In the genomic region with DNA sequence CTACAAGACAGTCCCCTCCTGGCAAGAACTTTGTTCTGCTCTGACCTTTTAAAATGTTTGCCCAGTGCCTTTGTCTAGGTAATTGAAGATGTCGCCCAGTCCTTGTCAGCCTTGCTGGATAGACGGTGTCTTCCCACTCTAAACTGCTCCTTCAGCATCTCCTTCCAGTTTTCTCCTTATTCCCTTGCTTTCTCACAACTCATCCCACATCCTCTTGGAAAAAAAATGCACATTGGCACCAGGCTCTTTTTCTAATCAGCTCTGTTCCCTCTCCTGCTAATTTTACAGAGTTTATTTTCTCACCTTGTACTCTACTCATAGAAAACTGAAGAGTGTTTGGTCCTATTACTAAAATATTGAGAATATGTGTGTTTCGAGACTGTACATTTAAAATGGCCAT, we compare ENCODE assay signal across 22 mouse cellular contexts.
DNase-seq lines count a peak whose midpoint lies in the region; ATAC-seq lines count a peak whose summit lies in the region.
"Had no signal": no experiment of that assay in that cellular context is flagged by ENCODE, and none has a peak within 500 bp of the region (broad histone marks: within the 10 kb centered on the region; RNA-seq: fewer than 3 reads in every experiment).

No protein-coding gene starts in this region.

- ATAC-seq in frontal cortex, adult (ENCODE audit: low TSS enrichment), result peak; percentile 90
- ATAC-seq: forebrain, embryonic 13.5 days; forebrain, embryonic 16.5 days; hindbrain, embryonic 16.5 days; intestine, embryonic 15.5 days; Patski had no signal

- intact Hi-C loops in left cerebral cortex, postnatal 4 days (cut with DNase I), result no loop called here

- no peak for DNase-seq in frontal cortex, postnatal 10 days (ENCODE audit: low spot score in 2 of 2)
- DNase-seq in left cerebral cortex, adult 9 months (ENCODE audit: low spot score in 2 of 2), result peak; percentile 15 to 47
- no peak for DNase-seq in left cerebral cortex, postnatal 4 days
- peak; percentile 74 for DNase-seq in brain, adult 2 months (ENCODE audit: low read depth, low spot score)
- no peak for DNase-seq in gastrocnemius, postnatal 10 days
- DNase-seq: adrenal gland, postnatal 10 days; adrenal gland, postnatal 36 days; cerebellum, adult 11 months; cerebellum, adult 2 months; cerebellum, adult 9-11 months; cerebellum, postnatal 25 days; gastrocnemius, adult 2 months; gastrocnemius, postnatal 25 days; heart, adult 18-20 months; heart, postnatal 10 days; heart, postnatal 36 days had no signal

Comparison
In these comparisons a context has a peak if more than half of its experiments do, and no peak if none do; other contexts are left out.
1. DNase-seq: peak in left cerebral cortex, adult 9 months (2 of 2) and brain, adult 2 months (single experiment); none in frontal cortex, postnatal 10 days (0 of 2), left cerebral cortex, postnatal 4 days (single experiment) and gastrocnemius, postnatal 10 days (single experiment).